In the genomic region with DNA sequence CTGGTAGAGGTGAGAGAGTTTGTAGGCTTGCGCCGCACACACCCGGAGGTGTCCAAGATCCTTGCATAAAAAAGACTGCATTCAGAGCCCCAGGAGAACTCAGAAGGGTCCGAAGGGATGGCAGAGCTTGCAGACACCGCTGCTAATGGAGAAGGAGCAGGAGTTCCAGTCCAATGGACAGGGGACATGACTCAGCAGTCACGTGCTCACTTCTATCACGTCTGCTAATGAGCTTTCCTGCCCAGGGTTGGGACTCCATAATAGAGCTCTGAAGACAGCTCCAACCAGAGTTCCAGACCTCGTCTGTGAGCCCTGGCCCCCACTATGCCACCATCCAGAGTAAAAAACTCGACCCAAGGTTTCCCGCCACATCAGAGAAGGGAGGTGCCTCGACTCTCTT, we compare ENCODE assay signal across 27 mouse cellular contexts. TPM values are rescaled to one million over a fixed set of nuclear protein-coding genes. Genes with fewer than 3 reads are reported as not detected.
DNase-seq lines count a peak whose midpoint lies in the region; ATAC-seq and TF ChIP-seq lines count a peak whose summit lies in the region.
"Had no signal": no experiment of that assay in that cellular context is flagged by ENCODE, and none has a peak within 500 bp of the region (broad histone marks: within the 10 kb centered on the region; RNA-seq: fewer than 3 reads in every experiment).

No protein-coding gene starts in this region.

- H3K9me3 ChIP-seq in kidney, embryonic 15.5 days (replicated peaks): peaks cover 10% of the 10 kb centered on the region; the same call in 1 of the 2 replicates
- no peaks in the 10 kb centered on the region for H3K9me3 ChIP-seq in ES-E14 (ENCODE audit: control insufficient read depth, insufficient read depth, low read depth, low read length)
- peaks cover 10% of the 10 kb centered on the region for H3K9me3 ChIP-seq in kidney, embryonic 16.5 days (ENCODE audit: low read length)
- H3K9me3 ChIP-seq in liver, embryonic 15.5 days (replicated peaks): no peaks in the 10 kb centered on the region
- H3K9me3 ChIP-seq: hindbrain, embryonic 12.5 days; lung, embryonic 15.5 days; midbrain, embryonic 12.5 days had no signal

- 67% methylated on average over 11 of the region's 11 CpGs for WGBS in kidney, embryonic 15.5 days
- WGBS in kidney, embryonic 16.5 days: 58% methylated on average over 11 of the region's 11 CpGs
- WGBS in liver, embryonic 15.5 days (ENCODE audit: insufficient replicate concordance): 59% methylated on average over 11 of the region's 11 CpGs

- no peak overlapping the region for H3K4me3 ChIP-seq in kidney, embryonic 15.5 days (replicated peaks)
- H3K4me3 ChIP-seq in ES-E14 (ENCODE audit: insufficient read depth in 1 of 2, low read depth in 1 of 2, low read length in 2 of 2, poor library complexity in 1 of 2, severe bottlenecking in 1 of 2): 0 out of 4 replicates have a peak overlapping the region, but pooled peaks of 1 of the 2 experiments have one; percentile 14
- H3K4me3 ChIP-seq in kidney, embryonic 16.5 days (ENCODE audit: low read length): no peak overlapping the region
- no peak overlapping the region for H3K4me3 ChIP-seq in liver, embryonic 15.5 days (replicated peaks)
- H3K4me3 ChIP-seq: forebrain, embryonic 10.5 days; hindbrain, embryonic 12.5 days; lung, embryonic 15.5 days; midbrain, embryonic 12.5 days; neural tube, embryonic 13.5 days had no signal

- in situ Hi-C loops in ES-E14 (cut with MboI; ENCODE audit: low sequenced_read_pairs in 2 of 2, unreplicated experiment in 2 of 2): no loop called here

- H3K9ac ChIP-seq in kidney, embryonic 15.5 days: no peak overlapping the region
- peak overlapping the region; percentile 55; the same call in 1 of the 2 replicates for H3K9ac ChIP-seq in ES-E14 (ENCODE audit: insufficient read depth, low read depth, low read length, poor library complexity, severe bottlenecking)
- no peak overlapping the region for H3K9ac ChIP-seq in kidney, embryonic 16.5 days (replicated peaks; ENCODE audit: low read length)
- no peak overlapping the region for H3K9ac ChIP-seq in liver, embryonic 15.5 days
- H3K9ac ChIP-seq: hindbrain, embryonic 12.5 days; lung, embryonic 15.5 days; midbrain, embryonic 12.5 days; neural tube, embryonic 13.5 days had no signal

- H3K36me3 ChIP-seq in kidney, embryonic 15.5 days: peaks cover 20% of the 10 kb centered on the region
- peaks cover 10% of the 10 kb centered on the region for H3K36me3 ChIP-seq in ES-E14 (ENCODE audit: control insufficient read depth, insufficient read depth, low read length, poor library complexity, severe bottlenecking)
- peaks cover 12% of the 10 kb centered on the region for H3K36me3 ChIP-seq in kidney, embryonic 16.5 days (ENCODE audit: insufficient read depth, low read length)
- peaks cover 4% of the 10 kb centered on the region; the same call in 1 of the 2 replicates for H3K36me3 ChIP-seq in liver, embryonic 15.5 days (replicated peaks)
- H3K36me3 ChIP-seq: midbrain, embryonic 12.5 days had no signal

- H3K4me1 ChIP-seq in kidney, embryonic 15.5 days: 0 out of 2 replicates have a peak, but pooled peaks cover 5% of the 10 kb centered on the region
- peaks cover 0 to 8% of the 10 kb centered on the region in 2 experiments; a peak in 2 of 4 replicates for H3K4me1 ChIP-seq in ES-E14 (ENCODE audit: control insufficient read depth in 2 of 2, insufficient read depth in 2 of 2, low read length in 2 of 2, poor library complexity in 1 of 2)
- no peaks in the 10 kb centered on the region for H3K4me1 ChIP-seq in kidney, embryonic 16.5 days (ENCODE audit: insufficient read depth, low read length)
- peaks cover 18% of the 10 kb centered on the region for H3K4me1 ChIP-seq in liver, embryonic 15.5 days (replicated peaks)

- no peak overlapping the region for H3K4me2 ChIP-seq in kidney, embryonic 15.5 days
- H3K4me2 ChIP-seq in kidney, embryonic 16.5 days (replicated peaks; ENCODE audit: low read depth, low read length): no peak overlapping the region
- no peak overlapping the region for H3K4me2 ChIP-seq in liver, embryonic 15.5 days
- H3K4me2 ChIP-seq: heart, embryonic 11.5 days; hindbrain, embryonic 12.5 days; lung, embryonic 15.5 days; midbrain, embryonic 12.5 days; neural tube, embryonic 13.5 days had no signal

- ATAC-seq in kidney, embryonic 15.5 days (replicated peaks; ENCODE audit: low FRiP score): 0 out of 2 replicates have a peak, but pooled peaks have one; percentile 10
- ATAC-seq in kidney, embryonic 16.5 days (ENCODE audit: low FRiP score, low TSS enrichment): peak; percentile 43; the same call in 1 of the 2 replicates
- peak; percentile 38; the same call in 1 of the 2 replicates for ATAC-seq in liver, embryonic 15.5 days (ENCODE audit: insufficient read depth)

- no peak overlapping the region for H3K27ac ChIP-seq in kidney, embryonic 15.5 days
- H3K27ac ChIP-seq in ES-E14 (ENCODE audit: insufficient read depth, low read depth, low read length, poor library complexity, severe bottlenecking): peak overlapping the region; percentile 49
- no peak overlapping the region for H3K27ac ChIP-seq in kidney, embryonic 16.5 days (ENCODE audit: low read length)
- H3K27ac ChIP-seq in liver, embryonic 15.5 days (replicated peaks): no peak overlapping the region
- H3K27ac ChIP-seq: forebrain, embryonic 10.5 days; hindbrain, embryonic 12.5 days; lung, embryonic 15.5 days; midbrain, embryonic 12.5 days; neural tube, embryonic 13.5 days had no signal

- no peak for DNase-seq in kidney, postnatal 14 days
- DNase-seq in ES-E14 (ENCODE audit: low read depth, low spot score) (no peak), MN1 (ENCODE audit: low spot score) (no peak)
- DNase-seq in adrenal gland, postnatal 4 days (ENCODE audit: low spot score in 2 of 2): no peak
- DNase-seq in thymus, postnatal 14 days: no peak
- DNase-seq: adrenal gland, adult 8-10 months; cerebellum, postnatal 10 days; heart, postnatal 10 days; lung, postnatal 4 days; thymus, postnatal 36 days had no signal

- H3K27me3 ChIP-seq in kidney, embryonic 15.5 days: no peaks in the 10 kb centered on the region
- no peaks in the 10 kb centered on the region for H3K27me3 ChIP-seq in kidney, embryonic 16.5 days (ENCODE audit: insufficient read depth, low read length)
- H3K27me3 ChIP-seq in liver, embryonic 15.5 days: no peaks in the 10 kb centered on the region
- H3K27me3 ChIP-seq: hindbrain, embryonic 12.5 days; lung, embryonic 15.5 days; midbrain, embryonic 12.5 days; neural tube, embryonic 13.5 days had no signal

TF ChIP-seq in ES-E14, 5 proteins besides CTCF, POLR2A, EP300 and RAD21:
- TF ChIP-seq HCFC1 (IDR thresholded peaks at IDR 0.05; ENCODE audit: borderline replicate concordance, insufficient read depth, low read length) (no peak), ZC3H11A (IDR thresholded peaks at IDR 0.05; ENCODE audit: borderline replicate concordance, low read depth, low read length) (no peak), CHD2 (IDR thresholded peaks at IDR 0.05; ENCODE audit: low read depth, low read length) (no peak), MAFK (IDR thresholded peaks at IDR 0.05; ENCODE audit: insufficient read depth, low read depth, low read length) (0 out of 2 replicates have a peak, but pooled peaks have one; percentile 13)

RNA-seq across cellular contexts. Expression of a gene that starts 5.1 kb away (rescaled TPM):
- 102 and 105 TPM in 2 replicates for polyA plus RNA-seq in kidney, embryonic 15.5 days (2015; fragmentation: Nextera tagmentation; extraction: Ambion mirVana)
- total RNA-seq in ES-E14 (2012; rRNA removed): 103 and 139 TPM in 2 replicates
- polyA plus RNA-seq in kidney, embryonic 16.5 days (2015; fragmentation: Nextera tagmentation; extraction: Ambion mirVana): 105 and 111 TPM in 2 replicates
- 21.3 and 21.4 TPM in 2 replicates for polyA plus RNA-seq in liver, embryonic 15.5 days (2015; fragmentation: Nextera tagmentation; extraction: Ambion mirVana)
- total RNA-seq in adrenal gland, postnatal 4 days (2021): 10 to 100 TPM; 88.4 to 91.9 TPM

RNA-seq across cellular contexts. Expression of a gene that starts 35.3 kb away (rescaled TPM):
- not detected in 2 replicates for polyA plus RNA-seq in kidney, embryonic 15.5 days (2015; fragmentation: Nextera tagmentation; extraction: Ambion mirVana)
- total RNA-seq in ES-E14 (2012; rRNA removed): not detected in 2 replicates
- not detected in 2 replicates for polyA plus RNA-seq in kidney, embryonic 16.5 days (2015; fragmentation: Nextera tagmentation; extraction: Ambion mirVana)
- not detected in 2 replicates for polyA plus RNA-seq in liver, embryonic 15.5 days (2015; fragmentation: Nextera tagmentation; extraction: Ambion mirVana)
- not detected for total RNA-seq in adrenal gland, postnatal 4 days (2021)
- total RNA-seq: adrenal gland, adult 8-10 months; gastrocnemius, adult 18-20 months; heart, postnatal 10 days; layer of hippocampus, postnatal 25 days; left cerebral cortex, postnatal 10 days; MEL had no signal
- polyA plus RNA-seq: C2C12; embryonic facial prominence, embryonic 14.5 days; forebrain, embryonic 10.5 days; gonadal fat pad, adult 2 months; heart, embryonic 11.5 days; hindbrain, embryonic 12.5 days; limb, embryonic 14.5 days; lung, embryonic 15.5 days; midbrain, embryonic 12.5 days; neural tube, embryonic 13.5 days had no signal

RNA-seq across cellular contexts. Expression of a gene that starts 40.4 kb away (rescaled TPM):
- polyA plus RNA-seq in kidney, embryonic 15.5 days (2015; fragmentation: Nextera tagmentation; extraction: Ambion mirVana): 0.06 TPM in 1 of 2 replicates, not detected in the other
- total RNA-seq in ES-E14 (2012; rRNA removed): 0.05 TPM in 1 of 2 replicates, not detected in the other
- polyA plus RNA-seq in kidney, embryonic 16.5 days (2015; fragmentation: Nextera tagmentation; extraction: Ambion mirVana): not detected in 2 replicates
- not detected in 2 replicates for polyA plus RNA-seq in liver, embryonic 15.5 days (2015; fragmentation: Nextera tagmentation; extraction: Ambion mirVana)
- total RNA-seq in adrenal gland, postnatal 4 days (2021): under 1 TPM; 0.14 to 0.17 TPM
- total RNA-seq: adrenal gland, adult 8-10 months; gastrocnemius, adult 18-20 months; heart, postnatal 10 days; MEL had no signal
- polyA plus RNA-seq: C2C12; gonadal fat pad, adult 2 months; heart, embryonic 11.5 days; lung, embryonic 15.5 days had no signal

RNA-seq across cellular contexts. Expression of a gene that starts 42.8 kb away (rescaled TPM):
- polyA plus RNA-seq in kidney, embryonic 15.5 days (2015; fragmentation: Nextera tagmentation; extraction: Ambion mirVana): 42.0 and 45.5 TPM in 2 replicates
- 29.8 and 30.3 TPM in 2 replicates for total RNA-seq in ES-E14 (2012; rRNA removed)
- 45.7 and 50.1 TPM in 2 replicates for polyA plus RNA-seq in kidney, embryonic 16.5 days (2015; fragmentation: Nextera tagmentation; extraction: Ambion mirVana)
- 16.3 and 16.5 TPM in 2 replicates for polyA plus RNA-seq in liver, embryonic 15.5 days (2015; fragmentation: Nextera tagmentation; extraction: Ambion mirVana)
- total RNA-seq in adrenal gland, postnatal 4 days (2021): 10 to 100 TPM; 56.2 to 59.5 TPM

RNA-seq across cellular contexts. Expression of a gene that starts 43.6 kb away (rescaled TPM):
- polyA plus RNA-seq in kidney, embryonic 15.5 days (2015; fragmentation: Nextera tagmentation; extraction: Ambion mirVana): 45.3 and 49.8 TPM in 2 replicates
- 62.4 and 66.4 TPM in 2 replicates for total RNA-seq in ES-E14 (2012; rRNA removed)
- 15.6 and 33.9 TPM in 2 replicates for polyA plus RNA-seq in kidney, embryonic 16.5 days (2015; fragmentation: Nextera tagmentation; extraction: Ambion mirVana)
- 41.0 and 42.8 TPM in 2 replicates for polyA plus RNA-seq in liver, embryonic 15.5 days (2015; fragmentation: Nextera tagmentation; extraction: Ambion mirVana)
- total RNA-seq in adrenal gland, postnatal 4 days (2021): 100 to 1,000 TPM; 105 to 111 TPM
